8 mouse cellular contexts compared by ENCODE assay signal in genomic region chr11:100526052-100526816, GRCm38 (mm10). TPM values are rescaled to one million over a fixed set of nuclear protein-coding genes. Genes with fewer than 3 reads are reported as not detected.
DNase-seq lines count a peak whose midpoint lies in the region; ATAC-seq lines count a peak whose summit lies in the region.

No protein-coding gene starts in this region.

- peak overlapping the region; percentile 90 for H3K4me3 ChIP-seq in kidney, embryonic 14.5 days (ENCODE audit: low read length)
- peak overlapping the region; percentile 72 for H3K4me3 ChIP-seq in embryonic facial prominence, embryonic 10.5 days
- peak overlapping the region; percentile 64 for H3K4me3 ChIP-seq in intestine, embryonic 16.5 days (ENCODE audit: low read length)
- H3K4me3 ChIP-seq in neural tube, embryonic 11.5 days (ENCODE audit: low read depth, low read length): peak overlapping the region; percentile 90

- WGBS in kidney, embryonic 14.5 days: 9% methylated on average over 15 of the region's 15 CpGs
- 8% methylated on average over 15 of the region's 15 CpGs for WGBS in embryonic facial prominence, embryonic 10.5 days
- 19% methylated on average over 15 of the region's 15 CpGs for WGBS in intestine, embryonic 16.5 days
- WGBS in neural tube, embryonic 11.5 days: 3% methylated on average over 15 of the region's 15 CpGs

- H3K9me3 ChIP-seq in kidney, embryonic 14.5 days (ENCODE audit: control insufficient read depth, low read length): no peaks in the 10 kb centered on the region
- no peaks in the 10 kb centered on the region for H3K9me3 ChIP-seq in embryonic facial prominence, embryonic 10.5 days
- no peaks in the 10 kb centered on the region for H3K9me3 ChIP-seq in intestine, embryonic 16.5 days (ENCODE audit: control insufficient read depth, low read length)
- H3K9me3 ChIP-seq in neural tube, embryonic 11.5 days (ENCODE audit: control insufficient read depth, low read length): no peaks in the 10 kb centered on the region

- H3K27ac ChIP-seq in kidney, embryonic 14.5 days (ENCODE audit: low read depth, low read length): no peak overlapping the region
- peak overlapping the region; percentile 95 for H3K27ac ChIP-seq in embryonic facial prominence, embryonic 10.5 days (replicated peaks)
- H3K27ac ChIP-seq in intestine, embryonic 16.5 days (ENCODE audit: low read length): no peak overlapping the region
- peak overlapping the region; percentile 1; the same call in 1 of the 2 replicates for H3K27ac ChIP-seq in neural tube, embryonic 11.5 days (ENCODE audit: low read depth, low read length)

- H3K36me3 ChIP-seq in kidney, embryonic 14.5 days (ENCODE audit: control insufficient read depth, insufficient read depth, low read length): peaks cover 25% of the 10 kb centered on the region
- peaks cover 43% of the 10 kb centered on the region for H3K36me3 ChIP-seq in embryonic facial prominence, embryonic 10.5 days (replicated peaks)
- H3K36me3 ChIP-seq in intestine, embryonic 16.5 days (ENCODE audit: control insufficient read depth, insufficient read depth, low read length): peaks cover 16% of the 10 kb centered on the region
- peaks cover 18% of the 10 kb centered on the region for H3K36me3 ChIP-seq in neural tube, embryonic 11.5 days (ENCODE audit: control insufficient read depth, insufficient read depth, low read length)

- peak overlapping the region; percentile 87 for H3K9ac ChIP-seq in kidney, embryonic 14.5 days (ENCODE audit: low read depth, low read length)
- H3K9ac ChIP-seq in intestine, embryonic 16.5 days (ENCODE audit: low read depth, low read length): peak overlapping the region; percentile 76
- H3K9ac ChIP-seq in neural tube, embryonic 11.5 days (ENCODE audit: low read length): peak overlapping the region; percentile 96

- peak overlapping the region; percentile 73 for H3K4me2 ChIP-seq in kidney, embryonic 14.5 days (replicated peaks; ENCODE audit: low read depth, low read length)
- H3K4me2 ChIP-seq in intestine, embryonic 16.5 days (ENCODE audit: low read depth, low read length): peak overlapping the region; percentile 92
- H3K4me2 ChIP-seq in neural tube, embryonic 11.5 days (ENCODE audit: low read depth): peak overlapping the region; percentile 63

- H3K4me1 ChIP-seq in kidney, embryonic 14.5 days (ENCODE audit: control insufficient read depth, insufficient read depth, low read length): peaks cover 26% of the 10 kb centered on the region
- H3K4me1 ChIP-seq in embryonic facial prominence, embryonic 10.5 days: peaks cover 45% of the 10 kb centered on the region
- H3K4me1 ChIP-seq in intestine, embryonic 16.5 days (ENCODE audit: control insufficient read depth, insufficient read depth, low read length): peaks cover 37% of the 10 kb centered on the region
- peaks cover 20% of the 10 kb centered on the region for H3K4me1 ChIP-seq in neural tube, embryonic 11.5 days (ENCODE audit: control insufficient read depth, insufficient read depth, low read length)

- no peak for ATAC-seq in kidney, embryonic 14.5 days (ENCODE audit: low FRiP score, low TSS enrichment)
- ATAC-seq in intestine, embryonic 16.5 days: no peak
- ATAC-seq in neural tube, embryonic 11.5 days (ENCODE audit: insufficient read depth, low FRiP score, low TSS enrichment): no peak

- DNase-seq in kidney, postnatal 14 days: no peak
- no peak for DNase-seq in embryonic facial prominence, embryonic 10.5 days (ENCODE audit: low spot score)
- no peak for DNase-seq in neural tube, embryonic 11.5 days (ENCODE audit: low spot score)
- no peak for DNase-seq in layer of hippocampus, adult 11-12 months (ENCODE audit: low spot score)
- DNase-seq in urinary bladder, postnatal 25 days (ENCODE audit: low spot score): no peak
- DNase-seq in spleen, adult 12 weeks (ENCODE audit: low spot score): no peak

- H3K27me3 ChIP-seq in kidney, embryonic 14.5 days (ENCODE audit: control insufficient read depth, insufficient read depth, low read length): no peaks in the 10 kb centered on the region
- H3K27me3 ChIP-seq in embryonic facial prominence, embryonic 10.5 days (replicated peaks; ENCODE audit: low read depth, poor library complexity, severe bottlenecking): no peaks in the 10 kb centered on the region
- no peaks in the 10 kb centered on the region for H3K27me3 ChIP-seq in intestine, embryonic 16.5 days (replicated peaks; ENCODE audit: control insufficient read depth, insufficient read depth, low read length)
- no peaks in the 10 kb centered on the region for H3K27me3 ChIP-seq in neural tube, embryonic 11.5 days (ENCODE audit: control insufficient read depth, insufficient read depth, low read length)

RNA-seq across cellular contexts. Expression of gene Acly, which starts 1.6 kb away (rescaled TPM):
- 70.1 and 158 TPM in 2 replicates for polyA plus RNA-seq in kidney, embryonic 14.5 days (2014; fragmentation: Nextera tagmentation; extraction: Ambion mirVana)
- polyA plus RNA-seq in embryonic facial prominence, embryonic 10.5 days (2016; fragmentation: Nextera tagmentation; extraction: Ambion mirVana): 291 and 321 TPM in 2 replicates
- polyA plus RNA-seq in intestine, embryonic 16.5 days (2015; fragmentation: Nextera tagmentation; extraction: Ambion mirVana): 131 and 132 TPM in 2 replicates
- polyA plus RNA-seq in neural tube, embryonic 11.5 days (2014; fragmentation: Nextera tagmentation; extraction: Ambion mirVana): 330 and 394 TPM in 2 replicates

RNA-seq across cellular contexts. Expression of gene Ttc25, which starts 19.2 kb away (rescaled TPM):
- polyA plus RNA-seq in kidney, embryonic 14.5 days (2014; fragmentation: Nextera tagmentation; extraction: Ambion mirVana): 0.58 and 0.77 TPM in 2 replicates
- 1.4 and 1.7 TPM in 2 replicates for polyA plus RNA-seq in embryonic facial prominence, embryonic 10.5 days (2016; fragmentation: Nextera tagmentation; extraction: Ambion mirVana)
- 0.24 and 0.45 TPM in 2 replicates for polyA plus RNA-seq in intestine, embryonic 16.5 days (2015; fragmentation: Nextera tagmentation; extraction: Ambion mirVana)
- 1.0 and 1.4 TPM in 2 replicates for polyA plus RNA-seq in neural tube, embryonic 11.5 days (2014; fragmentation: Nextera tagmentation; extraction: Ambion mirVana)

RNA-seq across cellular contexts. Expression of gene Cnp, which starts 48.5 kb away (rescaled TPM):
- polyA plus RNA-seq in kidney, embryonic 14.5 days (2014; fragmentation: Nextera tagmentation; extraction: Ambion mirVana): 17.0 and 25.0 TPM in 2 replicates
- 21.3 and 25.1 TPM in 2 replicates for polyA plus RNA-seq in embryonic facial prominence, embryonic 10.5 days (2016; fragmentation: Nextera tagmentation; extraction: Ambion mirVana)
- polyA plus RNA-seq in intestine, embryonic 16.5 days (2015; fragmentation: Nextera tagmentation; extraction: Ambion mirVana): 27.7 and 28.4 TPM in 2 replicates
- 26.1 and 28.0 TPM in 2 replicates for polyA plus RNA-seq in neural tube, embryonic 11.5 days (2014; fragmentation: Nextera tagmentation; extraction: Ambion mirVana)

RNA-seq across cellular contexts. Expression of gene Klhl11, which starts 53.7 kb away (rescaled TPM):
- polyA plus RNA-seq in kidney, embryonic 14.5 days (2014; fragmentation: Nextera tagmentation; extraction: Ambion mirVana): 8.5 and 12.3 TPM in 2 replicates
- 7.4 and 8.5 TPM in 2 replicates for polyA plus RNA-seq in embryonic facial prominence, embryonic 10.5 days (2016; fragmentation: Nextera tagmentation; extraction: Ambion mirVana)
- polyA plus RNA-seq in intestine, embryonic 16.5 days (2015; fragmentation: Nextera tagmentation; extraction: Ambion mirVana): 4.0 TPM in 2 replicates
- polyA plus RNA-seq in neural tube, embryonic 11.5 days (2014; fragmentation: Nextera tagmentation; extraction: Ambion mirVana): 13.9 and 14.8 TPM in 2 replicates

Comparison
In these comparisons a context has a peak if more than half of its experiments do, and no peak if none do; other contexts are left out.
1. H3K27ac ChIP-seq: peak in embryonic facial prominence, embryonic 10.5 days (single experiment) and neural tube, embryonic 11.5 days (single experiment); none in kidney, embryonic 14.5 days (single experiment) and intestine, embryonic 16.5 days (single experiment).
2. Peak in every context shown above with its lines, with median percentiles within 50 percentile points of each other: H3K4me2 ChIP-seq, H3K4me3 ChIP-seq and H3K9ac ChIP-seq.